Comparison of ENCODE assay signal across 1 mouse cellular context in genomic region chr8:94581820-94582483, GRCm38 (mm10).
TF ChIP-seq lines count a peak whose summit lies in the region.

No protein-coding gene starts in this region.

TF ChIP-seq in MEL, 35 proteins besides CTCF, POLR2A, EP300 and RAD21 (continued from another document):
- TF ChIP-seq RCOR1 (IDR thresholded peaks at IDR 0.05; ENCODE audit: low read depth, low read length) (0 out of 2 replicates have a peak, but pooled peaks have one; percentile 10), BHLHE40 (IDR thresholded peaks at IDR 0.05; ENCODE audit: borderline replicate concordance, low read depth, low read length) (no peak)
